Mouse (Mus musculus) heart, postnatal 36 days (tissue): ENCODE measurements around the gene Bpi. TPM values are rescaled to one million over a fixed set of nuclear protein-coding genes. Genes with fewer than 3 reads are reported as not detected.

Experiments used
- DNase-seq, 2 experiments: peaks; one replicate each; pipeline ENCODE4 v3.0.0; 2021 to 2022
- intact Hi-C: fragments of 180-260 bp; cut with DNase I; formaldehyde crosslinking; loops from one replicate; pipeline ENCODE4 v1.15.1; 2025
- total RNA-seq, 2 experiments: library from RNA; stranded (reverse); gene quantifications; 2 replicates each; pipeline ENCODE4 v1.2.3; 2021

Gene Bpi
- total RNA-seq, 2 experiments from 2014 or later = not detected

DNA sequence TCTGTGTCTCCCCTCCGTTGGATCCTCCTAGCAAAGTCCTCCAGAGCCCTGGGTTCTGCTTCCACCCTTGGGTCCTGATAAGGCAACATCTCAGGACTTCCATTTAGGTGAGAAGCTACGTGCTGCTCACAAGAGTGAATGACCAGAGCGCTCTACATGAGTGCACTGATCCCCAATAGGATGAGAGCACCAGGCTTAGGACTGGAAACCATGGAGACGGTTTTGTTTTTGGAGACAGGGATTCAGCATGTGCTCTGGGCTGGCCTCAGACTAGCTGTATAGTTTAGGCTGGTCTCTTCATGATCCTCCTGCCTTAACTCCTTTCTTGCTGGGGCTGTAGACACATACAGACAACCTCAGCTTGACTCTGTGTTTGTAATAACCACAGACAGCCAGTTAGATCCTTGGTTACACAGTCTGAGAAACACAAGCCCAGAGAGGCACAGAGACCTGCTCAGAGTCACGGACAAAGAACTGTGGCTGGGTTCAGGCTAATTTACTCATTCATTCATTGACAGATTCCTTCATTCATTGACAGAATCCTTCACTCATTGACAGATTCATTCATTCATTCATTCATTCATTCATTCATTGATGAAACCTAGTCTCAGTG lies 16.7 kb upstream of the Bpi start:
- intact Hi-C loops = no loop called here

GRCm38 (mm10) chr2:158242170-158242896 lies 15.6 kb upstream of the Bpi start:
- intact Hi-C loops = no loop called here

More for the DNA sequence above, 16.7 kb upstream of the Bpi start:
- no peak for DNase-seq

GRCm38 (mm10) chr2:158243129-158243870 lies 14.6 kb upstream of the Bpi start:
- intact Hi-C loops = no loop called here
- DNase-seq = peak; percentile 60 to 62

More at GRCm38 (mm10) chr2:158242170-158242896, 15.6 kb upstream of the Bpi start:
- peak; percentile 36 to 56 for DNase-seq

DNA sequence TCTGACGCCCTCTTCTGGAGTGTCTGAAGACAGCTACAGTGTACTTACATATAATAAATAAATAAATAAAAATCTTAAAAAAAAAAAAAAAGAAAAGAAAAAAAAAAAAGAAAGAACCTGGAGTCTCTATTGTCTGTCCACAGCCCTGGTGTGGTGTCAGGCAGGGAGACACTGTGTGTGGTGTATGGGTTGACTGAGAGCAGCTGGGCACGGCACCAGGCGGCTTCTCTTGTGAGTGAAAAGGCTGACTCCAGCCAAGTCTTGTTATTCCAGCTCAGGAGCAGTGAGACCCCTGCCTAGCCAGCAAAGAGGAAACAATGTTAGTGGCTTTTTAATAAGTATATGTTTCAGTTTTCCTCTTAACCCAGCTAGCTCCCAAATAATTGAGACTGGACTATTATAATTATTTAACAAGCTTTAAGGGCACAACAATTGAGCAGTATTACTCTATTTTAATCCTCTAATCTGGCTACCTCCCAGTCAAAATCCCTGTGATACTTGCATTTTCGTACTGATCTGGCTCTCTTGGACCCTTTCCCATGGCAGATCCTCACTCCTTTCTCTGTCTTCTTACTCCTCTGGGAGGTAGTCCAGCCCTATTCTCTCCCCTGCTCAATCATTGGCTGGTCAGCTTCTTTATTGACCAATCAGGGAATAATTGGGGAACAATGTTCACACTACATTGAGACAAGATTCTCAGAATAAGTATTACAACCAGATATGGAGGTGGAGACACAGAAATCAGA lies 12.6 kb upstream of the Bpi start:
- intact Hi-C loops = no loop called here
- DNase-seq = no peak

- intact Hi-C loops = no loop called here
- no peak for DNase-seq
Measured at GRCm38 (mm10) chr2:158247852-158248251, 10.0 kb upstream of the Bpi start.

DNA sequence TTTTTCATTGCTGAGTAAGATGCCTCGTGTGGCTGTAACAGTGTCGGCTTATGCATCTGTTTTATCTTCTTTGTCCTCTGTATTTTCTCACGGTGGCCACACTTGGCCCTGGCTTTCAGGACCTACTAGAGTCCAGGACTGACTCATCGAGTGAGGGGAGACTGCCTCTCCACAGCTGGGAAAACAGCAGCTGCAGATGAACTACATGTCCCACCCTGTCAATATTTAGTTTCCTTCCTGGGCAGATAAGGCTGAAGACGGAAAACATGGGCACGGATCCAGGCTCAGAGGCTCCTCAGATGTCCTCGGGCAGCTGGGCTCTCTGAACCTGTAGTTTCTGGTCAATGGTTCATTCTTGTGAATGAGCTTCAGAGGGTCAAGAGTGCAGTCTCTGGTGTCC lies 9.6 kb upstream of the Bpi start:
- DNase-seq = peak; percentile 64 to 72

GRCm38 (mm10) chr2:158250558-158250957 lies 7.3 kb upstream of the Bpi start:
- no peak for DNase-seq
- intact Hi-C loops = no loop called here

More for the DNA sequence above, 9.6 kb upstream of the Bpi start:
- intact Hi-C loops = no loop called here

- intact Hi-C loops = no loop called here
- no peak for DNase-seq
Measured at GRCm38 (mm10) chr2:158253806-158254205, 4.1 kb upstream of the Bpi start.

- intact Hi-C loops = loop anchor here (2.0 kb wide), 1 partner anchor 32 kb away; no protein-coding TSS in a partner anchor
- peak; percentile 37 to 53 for DNase-seq
Measured at GRCm38 (mm10) chr2:158256894-158257293, 1.0 kb upstream of the Bpi start.

GRCm38 (mm10) chr2:158258781-158259180 lies 887 bp downstream of the Bpi start:
- DNase-seq = peak; percentile 66 to 75
- intact Hi-C loops = loop anchor here (2.0 kb wide), 1 partner anchor 50 kb away; no protein-coding TSS in a partner anchor

- intact Hi-C loops = loop anchor here (2.0 kb wide), 1 partner anchor 51 kb away; no protein-coding TSS in a partner anchor
- DNase-seq = no peak
Measured at GRCm38 (mm10) chr2:158259498-158259897, 1.6 kb downstream of the Bpi start.

DNA sequence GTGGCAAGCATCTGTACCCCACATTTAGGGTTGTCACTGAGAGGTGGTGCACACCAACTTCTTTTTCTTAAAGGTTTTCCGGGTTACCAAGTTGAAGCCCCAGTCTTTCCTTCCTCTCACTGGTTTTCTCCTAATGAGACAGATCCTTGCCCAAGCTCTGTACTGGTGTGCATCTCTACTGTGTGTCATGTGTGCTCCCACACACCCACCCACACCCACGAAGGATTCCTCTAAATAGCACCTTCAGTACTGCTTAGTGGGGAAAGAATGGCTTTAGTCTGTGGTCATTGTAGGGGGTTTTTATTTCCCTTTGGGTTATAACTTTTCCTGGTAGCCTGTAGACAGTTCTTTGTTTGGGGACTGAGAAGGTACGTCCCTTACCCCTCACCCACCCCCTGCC lies 7.0 kb downstream of the Bpi start:
- no peak for DNase-seq
- intact Hi-C loops = no loop called here

- intact Hi-C loops = no loop called here
- no peak for DNase-seq
Measured at GRCm38 (mm10) chr2:158270017-158270416, 12.1 kb downstream of the Bpi start.

DNA sequence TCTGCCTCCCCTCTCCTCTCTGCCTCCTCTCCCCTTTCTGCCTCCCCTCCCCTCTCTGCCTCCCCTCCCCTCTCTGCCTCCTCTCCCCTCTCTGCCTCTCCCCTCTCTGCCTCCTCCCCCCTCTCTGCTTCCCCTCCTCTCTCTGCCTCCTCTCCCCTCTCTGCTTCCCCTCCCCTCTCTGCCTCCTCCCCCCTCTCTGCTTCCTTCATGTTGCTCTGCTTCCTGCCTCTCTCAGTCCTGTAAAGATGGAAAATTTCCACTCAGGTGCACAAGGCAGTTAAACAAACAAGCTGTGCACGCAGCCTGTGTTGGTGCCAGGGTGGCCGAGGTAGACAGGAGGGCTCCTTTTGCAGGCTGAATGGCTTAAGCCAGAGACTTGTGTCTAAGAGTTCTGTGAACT lies 15.8 kb downstream of the Bpi start:
- intact Hi-C loops = no loop called here
- DNase-seq = no peak

DNA sequence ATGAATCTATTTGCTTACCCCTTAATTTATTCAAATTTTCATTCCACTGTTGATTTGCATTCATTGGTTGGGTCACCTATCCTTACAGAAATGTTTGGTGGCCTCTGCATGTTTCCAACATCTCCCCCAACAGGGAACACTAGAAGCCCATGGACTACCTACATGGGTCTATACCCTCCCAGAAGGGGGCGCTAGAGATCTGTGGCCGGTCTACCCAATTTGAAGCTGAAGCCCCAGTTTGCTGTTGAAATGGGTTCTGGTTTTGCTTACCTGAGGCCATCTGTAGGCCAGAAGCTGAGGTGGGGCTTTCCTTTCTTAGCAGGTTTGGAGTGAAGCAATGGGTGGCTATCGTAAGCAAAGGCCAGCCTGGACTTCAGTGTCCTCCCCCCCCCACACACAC lies 17.5 kb downstream of the Bpi start:
- DNase-seq = no peak
- intact Hi-C loops = no loop called here

DNA sequence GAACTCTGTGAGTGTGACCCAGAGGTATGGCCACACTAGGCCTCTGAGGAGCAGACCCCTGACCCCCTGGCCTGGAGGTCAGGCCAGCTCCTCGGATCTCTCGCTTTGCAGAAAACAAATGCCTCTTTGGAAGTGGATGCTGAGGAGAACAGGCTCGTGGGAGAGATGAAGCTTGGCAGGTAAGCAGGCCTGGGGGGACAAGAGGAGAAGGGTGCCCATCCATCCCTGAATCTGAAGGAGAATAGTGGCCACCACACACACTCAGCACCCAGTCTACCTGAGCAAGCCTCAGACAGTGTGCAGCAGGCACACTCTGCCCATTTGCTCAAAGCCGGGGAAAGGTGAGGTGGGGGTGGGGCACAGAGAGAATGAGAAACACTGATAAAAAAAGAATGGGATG lies 17.9 kb downstream of the Bpi start:
- intact Hi-C loops = no loop called here
- DNase-seq = no peak

- intact Hi-C loops = no loop called here
- DNase-seq = no peak
Measured at GRCm38 (mm10) chr2:158276451-158276850, 18.6 kb downstream of the Bpi start.

- intact Hi-C loops = no loop called here
- no peak for DNase-seq
Measured at GRCm38 (mm10) chr2:158276878-158277277, 19.0 kb downstream of the Bpi start.

GRCm38 (mm10) chr2:158279656-158280055 lies 21.8 kb downstream of the Bpi start:
- intact Hi-C loops = loop anchor here (5.0 kb wide), 1 partner anchor 63 kb away; no protein-coding TSS in a partner anchor

GRCm38 (mm10) chr2:158281497-158282205 lies 23.8 kb downstream of the Bpi start:
- no peak for DNase-seq

More at GRCm38 (mm10) chr2:158279656-158280055, 21.8 kb downstream of the Bpi start:
- DNase-seq = no peak

More at GRCm38 (mm10) chr2:158281497-158282205, 23.8 kb downstream of the Bpi start:
- intact Hi-C loops = loop anchor here (5.0 kb wide), 1 partner anchor 61 kb away; no protein-coding TSS in a partner anchor
